Mouse (Mus musculus) erythroblast, embryonic 14.5 days (primary cell): ENCODE data around the gene Lancl1.

ENCODE experiments used
- GATA1 ChIP-seq: IDR thresholded peaks from 2 replicates; pipeline ENCODE4 v1.6.1; 2012; ENCODE audit warnings: low read length, inconsistent platforms, mixed read lengths
- TAL1 ChIP-seq: IDR thresholded peaks from 3 replicates; pipeline ENCODE4 v1.6.1; 2012; ENCODE audit warnings: low read length, inconsistent platforms, mixed read lengths

DNA sequence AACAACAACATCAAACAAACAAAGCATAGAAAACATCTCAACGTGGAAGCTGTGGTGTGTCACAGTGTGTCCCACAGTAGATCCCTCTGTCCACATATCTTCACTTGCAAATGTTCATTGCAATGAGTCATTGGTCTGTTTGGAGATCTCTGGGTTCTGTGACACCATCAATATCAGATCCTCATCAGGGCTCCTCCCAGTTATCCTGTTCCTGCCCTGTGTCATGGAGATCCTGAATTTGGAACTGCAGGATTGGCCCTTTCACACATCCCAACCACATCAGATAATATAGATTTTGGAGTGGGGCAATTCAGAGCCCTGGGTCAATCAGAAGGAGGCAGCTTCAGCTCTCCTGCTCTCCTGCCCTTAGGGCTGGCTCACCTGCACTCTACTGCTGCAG, 28.9 kb upstream of the Lancl1 start:
- TF ChIP-seq TAL1 (no peak), GATA1 (no peak)
